Mouse (Mus musculus): ENCODE measurements at regions not wholly inside any gene's neighbourhood (a gene's known extent, or its start where the extent isn't known, plus 50 kb on each side); places are given as distances from the start of the nearest gene placed in this dataset.

- Histone ChIP-seq H3K4me1 (ENCODE audit: insufficient read depth, low read depth, low read length) (peaks cover 3% of the 10 kb centered on the region; the same call in 1 of the 2 replicates), H3K4me3 (ENCODE audit: low read depth, low read length) (no peak overlapping the region), H3K36me3 (replicated peaks) (no peaks in the 10 kb centered on the region), H3K27me3 (ENCODE audit: insufficient read depth, low read length) (no peaks in the 10 kb centered on the region), H3K9me3 (replicated peaks) (no peaks in the 10 kb centered on the region)
- TF ChIP-seq CTCF (IDR thresholded peaks at IDR 0.05; ENCODE audit: low read depth, low read length) (no peak), GATA2 (IDR thresholded peaks at IDR 0.05; ENCODE audit: borderline replicate concordance, low read depth, low read length) (no peak), POLR2AphosphoS5 (IDR thresholded peaks at IDR 0.05; ENCODE audit: insufficient replicate concordance, low read depth, low read length) (no peak), TAL1 (conservative IDR thresholded peaks at IDR 0.05; ENCODE audit: low read depth, low read length) (no peak), GATA1 (IDR thresholded peaks at IDR 0.05; ENCODE audit: borderline replicate concordance, low read length) (no peak)
- DNase-seq (ENCODE audit: low spot score) (no peak), ATAC-seq (ENCODE audit: extremely low read depth, insufficient number of reproducible peaks, low FRiP score, poor library complexity, severe bottlenecking) (no peak)
These were observed 149.3 kb downstream of the Adgra3 start for GRCm38 (mm10) chr5:49909483-49909882.

GRCm38 (mm10) chr5:49896106-49896505 lies 162.7 kb downstream of the Adgra3 start:
- no peaks in the 10 kb centered on the region for H3K27me3 ChIP-seq (ENCODE audit: insufficient read depth, low read length)
- DNase-seq (ENCODE audit: low spot score), result no peak
- no peak for ATAC-seq (ENCODE audit: extremely low read depth, insufficient number of reproducible peaks, low FRiP score, poor library complexity, severe bottlenecking)
- no peak for TF ChIP-seq GATA2 (IDR thresholded peaks at IDR 0.05; ENCODE audit: borderline replicate concordance, low read depth, low read length)
- TF ChIP-seq POLR2AphosphoS5 (IDR thresholded peaks at IDR 0.05; ENCODE audit: insufficient replicate concordance, low read depth, low read length), result no peak
- TF ChIP-seq CTCF (IDR thresholded peaks at IDR 0.05; ENCODE audit: low read depth, low read length), result no peak
- no peak for TF ChIP-seq TAL1 (conservative IDR thresholded peaks at IDR 0.05; ENCODE audit: low read depth, low read length)
- no peak for TF ChIP-seq GATA1 (IDR thresholded peaks at IDR 0.05; ENCODE audit: borderline replicate concordance, low read length)
- H3K36me3 ChIP-seq (replicated peaks), result no peaks in the 10 kb centered on the region
- no peaks in the 10 kb centered on the region for H3K9me3 ChIP-seq (replicated peaks)
- peaks cover 4% of the 10 kb centered on the region; the same call in 1 of the 2 replicates for H3K4me1 ChIP-seq (ENCODE audit: insufficient read depth, low read depth, low read length)
- H3K4me3 ChIP-seq (ENCODE audit: low read depth, low read length), result no peak overlapping the region

GRCm38 (mm10) chr5:49880383-49880782 lies 178.4 kb downstream of the Adgra3 start:
- Histone ChIP-seq H3K36me3 (replicated peaks) (no peaks in the 10 kb centered on the region), H3K9me3 (replicated peaks) (no peaks in the 10 kb centered on the region), H3K4me3 (ENCODE audit: low read depth, low read length) (no peak overlapping the region), H3K4me1 (ENCODE audit: insufficient read depth, low read depth, low read length) (peaks cover 20% of the 10 kb centered on the region), H3K27me3 (ENCODE audit: insufficient read depth, low read length) (no peaks in the 10 kb centered on the region; the same call in 1 of the 2 replicates)
- ATAC-seq (ENCODE audit: extremely low read depth, insufficient number of reproducible peaks, low FRiP score, poor library complexity, severe bottlenecking), result no peak
- TF ChIP-seq GATA1 (IDR thresholded peaks at IDR 0.05; ENCODE audit: borderline replicate concordance, low read length), result no peak
- TF ChIP-seq CTCF (IDR thresholded peaks at IDR 0.05; ENCODE audit: low read depth, low read length), result no peak
- no peak for TF ChIP-seq GATA2 (IDR thresholded peaks at IDR 0.05; ENCODE audit: borderline replicate concordance, low read depth, low read length)
- no peak for TF ChIP-seq TAL1 (conservative IDR thresholded peaks at IDR 0.05; ENCODE audit: low read depth, low read length)
- no peak for TF ChIP-seq POLR2AphosphoS5 (IDR thresholded peaks at IDR 0.05; ENCODE audit: insufficient replicate concordance, low read depth, low read length)
- no peak for DNase-seq (ENCODE audit: low spot score)

- H3K4me3 ChIP-seq (ENCODE audit: low read depth, low read length), result no peak overlapping the region
- ATAC-seq (ENCODE audit: extremely low read depth, insufficient number of reproducible peaks, low FRiP score, poor library complexity, severe bottlenecking) (peak; percentile 93), DNase-seq (ENCODE audit: low spot score) (peak; percentile 11)
- H3K36me3 ChIP-seq (replicated peaks), result no peaks in the 10 kb centered on the region
- no peaks in the 10 kb centered on the region for H3K9me3 ChIP-seq (replicated peaks)
- no peaks in the 10 kb centered on the region for H3K27me3 ChIP-seq (ENCODE audit: insufficient read depth, low read length)
- peaks cover 29% of the 10 kb centered on the region for H3K4me1 ChIP-seq (ENCODE audit: insufficient read depth, low read depth, low read length)
- TF ChIP-seq POLR2AphosphoS5 (IDR thresholded peaks at IDR 0.05; ENCODE audit: insufficient replicate concordance, low read depth, low read length) (no peak), GATA2 (IDR thresholded peaks at IDR 0.05; ENCODE audit: borderline replicate concordance, low read depth, low read length) (no peak), CTCF (IDR thresholded peaks at IDR 0.05; ENCODE audit: low read depth, low read length) (no peak), TAL1 (conservative IDR thresholded peaks at IDR 0.05; ENCODE audit: low read depth, low read length) (peak; percentile 95), GATA1 (IDR thresholded peaks at IDR 0.05; ENCODE audit: borderline replicate concordance, low read length) (no peak)
These were observed 182.6 kb downstream of the Adgra3 start for GRCm38 (mm10) chr5:49876240-49876639.

GRCm38 (mm10) chr5:49857202-49857601 lies 201.6 kb downstream of the Adgra3 start:
- H3K4me3 ChIP-seq (ENCODE audit: low read depth, low read length), result no peak overlapping the region
- no peaks in the 10 kb centered on the region for H3K27me3 ChIP-seq (ENCODE audit: insufficient read depth, low read length)
- no peaks in the 10 kb centered on the region for H3K9me3 ChIP-seq (replicated peaks)
- no peaks in the 10 kb centered on the region for H3K36me3 ChIP-seq (replicated peaks)
- DNase-seq (ENCODE audit: low spot score) (no peak), ATAC-seq (ENCODE audit: extremely low read depth, insufficient number of reproducible peaks, low FRiP score, poor library complexity, severe bottlenecking) (no peak)
- TF ChIP-seq GATA2 (IDR thresholded peaks at IDR 0.05; ENCODE audit: borderline replicate concordance, low read depth, low read length) (no peak), GATA1 (IDR thresholded peaks at IDR 0.05; ENCODE audit: borderline replicate concordance, low read length) (no peak), CTCF (IDR thresholded peaks at IDR 0.05; ENCODE audit: low read depth, low read length) (peak; percentile 13; the same call in 1 of the 2 replicates)
- H3K4me1 ChIP-seq (ENCODE audit: insufficient read depth, low read depth, low read length), result peaks cover 28% of the 10 kb centered on the region

GRCm38 (mm10) chr5:49856036-49856435 lies 202.8 kb downstream of the Adgra3 start:
- Histone ChIP-seq H3K36me3 (replicated peaks) (no peaks in the 10 kb centered on the region), H3K4me1 (ENCODE audit: insufficient read depth, low read depth, low read length) (peaks cover 28% of the 10 kb centered on the region), H3K9me3 (replicated peaks) (no peaks in the 10 kb centered on the region), H3K27me3 (ENCODE audit: insufficient read depth, low read length) (no peaks in the 10 kb centered on the region), H3K4me3 (ENCODE audit: low read depth, low read length) (no peak overlapping the region)
- ATAC-seq (ENCODE audit: extremely low read depth, insufficient number of reproducible peaks, low FRiP score, poor library complexity, severe bottlenecking), result peak; percentile 83
- DNase-seq (ENCODE audit: low spot score), result no peak
- TF ChIP-seq POLR2AphosphoS5 (IDR thresholded peaks at IDR 0.05; ENCODE audit: insufficient replicate concordance, low read depth, low read length), result no peak
- peak; percentile 77 for TF ChIP-seq TAL1 (conservative IDR thresholded peaks at IDR 0.05; ENCODE audit: low read depth, low read length)

- no peaks in the 10 kb centered on the region for H3K9me3 ChIP-seq (replicated peaks)
- H3K4me3 ChIP-seq (ENCODE audit: low read depth, low read length), result no peak overlapping the region
- no peaks in the 10 kb centered on the region for H3K36me3 ChIP-seq (replicated peaks)
- DNase-seq (ENCODE audit: low spot score) (no peak), ATAC-seq (ENCODE audit: extremely low read depth, insufficient number of reproducible peaks, low FRiP score, poor library complexity, severe bottlenecking) (no peak)
- peaks cover 11% of the 10 kb centered on the region for H3K4me1 ChIP-seq (ENCODE audit: insufficient read depth, low read depth, low read length)
- TF ChIP-seq GATA1 (IDR thresholded peaks at IDR 0.05; ENCODE audit: borderline replicate concordance, low read length) (no peak), TAL1 (conservative IDR thresholded peaks at IDR 0.05; ENCODE audit: low read depth, low read length) (no peak), POLR2AphosphoS5 (IDR thresholded peaks at IDR 0.05; ENCODE audit: insufficient replicate concordance, low read depth, low read length) (no peak), CTCF (IDR thresholded peaks at IDR 0.05; ENCODE audit: low read depth, low read length) (no peak), GATA2 (IDR thresholded peaks at IDR 0.05; ENCODE audit: borderline replicate concordance, low read depth, low read length) (no peak)
- no peaks in the 10 kb centered on the region for H3K27me3 ChIP-seq (ENCODE audit: insufficient read depth, low read length)
These were observed 210.1 kb downstream of the Adgra3 start for GRCm38 (mm10) chr5:49848680-49849079.
